Mouse (Mus musculus) heart, postnatal 0 days (tissue): Measurements from ENCODE around the gene Gm7030.

Experiments used
- CTCF ChIP-seq: IDR thresholded peaks from 2 replicates; pipeline ENCODE4 v1.5.1; 2016; ENCODE audit warnings: antibody characterized with exemption, control low read depth, low read depth
- EP300 ChIP-seq: IDR thresholded peaks from 2 replicates; pipeline ENCODE4 v1.6.1; 2016; ENCODE audit warnings: antibody characterized with exemption, low read depth

DNA sequence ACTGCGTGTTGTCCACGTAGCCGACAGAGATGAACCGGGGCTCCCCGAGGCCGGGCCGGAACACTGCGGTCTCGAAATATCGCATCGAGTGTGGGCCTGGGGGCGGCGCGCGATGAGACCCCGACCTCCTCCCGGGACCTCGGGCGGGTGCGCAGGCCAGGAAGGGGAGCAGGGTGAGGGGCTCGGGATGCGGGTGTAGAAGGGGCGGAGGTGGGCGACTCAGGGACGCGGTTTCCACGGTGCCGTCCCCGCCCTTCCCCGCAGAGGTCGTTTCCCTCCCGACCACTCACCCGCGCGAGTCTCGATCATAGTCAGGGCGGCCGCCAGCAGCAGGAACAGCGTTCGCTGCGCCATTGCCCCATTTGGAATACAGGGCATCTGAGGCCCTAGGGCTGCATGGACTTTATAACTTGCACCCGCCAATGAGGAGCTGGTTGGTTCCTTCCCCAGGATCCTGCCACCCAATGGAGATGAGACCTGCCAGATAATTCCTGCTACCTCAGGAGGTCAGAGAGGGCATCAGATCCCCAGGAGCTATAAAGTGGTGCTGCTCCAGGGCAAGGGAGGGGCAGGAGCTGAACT is 45.3 kb downstream of the Gm7030 start:
- TF ChIP-seq CTCF (no peak), EP300 (no peak)
